Mouse (Mus musculus) layer of hippocampus, adult 11-12 months (tissue): ENCODE measurements at regions not wholly inside any gene's neighbourhood (a gene's known extent, or its start where the extent isn't known, plus 50 kb on each side); places are given as distances from the start of the nearest gene placed in this dataset.
A peak's percentile ranks its signal among the peaks of the same experiment; 100 is the strongest.
"Not testable (repeated sequence)": the region's sequence is repeated elsewhere in the genome, so short reads cannot be mapped to it uniquely, and the experiment has no call there.

Experiments used
- DNase-seq: peaks from one replicate; pipeline ENCODE4 v3.0.0; 2022; ENCODE audit warnings: low spot score

DNA sequence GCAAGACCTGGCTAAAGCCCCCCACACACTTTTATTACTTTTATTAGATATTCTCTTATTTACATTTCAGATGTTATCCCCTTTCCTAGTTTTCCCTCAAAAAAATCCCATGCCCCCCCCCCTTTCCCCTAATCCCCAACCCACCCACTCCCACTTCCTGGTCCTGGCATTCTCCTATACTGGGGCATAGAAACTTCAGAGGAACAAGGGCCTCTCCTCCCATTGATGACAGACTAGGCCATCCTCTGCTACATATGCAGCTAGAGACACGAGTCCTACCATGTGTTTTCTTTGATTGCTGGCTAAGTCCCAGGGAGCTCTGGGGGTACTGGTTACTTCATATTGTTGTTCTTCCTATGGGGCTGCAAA, 116.8 kb downstream of the Rfpl4b start:
- not testable (repeated sequence) for DNase-seq

DNA sequence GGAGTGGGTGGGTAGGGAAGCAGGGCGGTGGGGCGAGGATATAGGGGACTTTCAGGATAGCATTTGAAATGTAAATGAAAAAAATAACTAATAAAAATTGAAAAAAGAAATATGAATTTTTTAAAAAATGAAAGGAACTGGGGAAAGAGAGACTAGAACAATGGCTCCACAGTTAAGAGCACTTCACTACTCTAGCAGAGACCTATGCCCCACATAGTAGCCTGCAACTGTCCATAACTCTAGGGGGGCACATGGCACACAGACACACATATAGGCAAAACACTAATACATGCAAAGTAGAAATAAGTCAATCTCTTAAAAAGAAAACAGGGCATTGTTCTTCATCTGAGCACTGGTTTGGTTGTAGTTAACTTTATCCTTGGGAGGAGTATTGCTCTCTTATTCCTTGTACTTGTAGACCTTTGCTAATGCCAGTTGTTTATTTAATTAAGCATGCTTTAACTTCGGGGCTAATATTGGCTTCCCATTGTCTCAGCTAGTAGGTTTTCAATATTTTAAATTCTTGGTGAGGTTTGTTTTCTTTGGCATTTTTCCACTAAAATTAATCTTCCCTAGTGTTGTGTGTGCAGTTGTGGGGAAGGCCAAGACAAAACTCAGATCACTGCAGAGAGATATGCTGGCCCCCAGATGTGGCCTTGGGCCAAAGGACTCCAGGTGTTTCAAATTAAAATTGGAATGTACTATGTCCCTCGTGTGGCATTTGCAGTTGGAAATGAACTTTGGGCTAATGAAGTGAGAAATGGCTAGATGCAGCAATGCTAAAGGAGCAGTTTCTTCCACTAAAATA, 117.4 kb downstream of the Rfpl4b start:
- DNase-seq, result no peak

DNA sequence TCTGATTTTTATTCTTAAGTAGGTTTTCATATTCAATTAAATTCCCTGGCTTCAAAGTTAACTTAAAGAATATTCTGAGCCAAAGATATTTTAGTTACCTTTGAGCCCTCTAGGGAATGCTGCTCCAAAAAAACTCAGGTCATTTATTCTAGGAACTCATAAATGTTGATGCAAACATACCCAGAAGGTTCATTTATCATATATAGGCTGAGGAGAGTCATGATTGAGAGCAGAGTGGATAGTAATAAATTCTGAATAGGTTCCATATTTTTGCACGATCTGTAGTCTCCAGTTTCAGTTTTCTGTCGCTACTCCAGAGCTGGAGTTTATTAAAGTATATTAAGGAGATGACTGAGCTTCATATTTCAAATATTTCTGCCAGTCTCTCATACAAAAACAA, 144.1 kb downstream of the Rfpl4b start:
- no peak for DNase-seq

DNA sequence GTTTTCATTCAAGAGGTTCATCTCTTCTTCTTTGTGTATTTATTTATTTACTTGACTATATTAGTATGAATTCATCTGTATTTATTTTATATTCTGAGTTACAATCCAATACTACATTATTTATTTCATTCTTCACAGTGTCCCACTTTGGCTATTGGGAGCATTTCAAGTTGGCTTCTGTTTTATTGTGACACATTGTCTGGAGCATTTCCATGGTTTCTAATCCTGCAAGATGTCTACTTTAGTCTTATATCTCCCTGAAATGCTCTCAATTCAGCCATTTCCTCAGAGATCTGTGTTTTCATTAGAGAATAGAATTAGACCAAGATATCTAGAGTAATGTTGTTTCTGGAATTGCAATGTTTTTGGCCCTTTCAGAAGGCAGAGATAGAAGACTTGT, 153.0 kb downstream of the Rfpl4b start:
- DNase-seq, result no peak

DNA sequence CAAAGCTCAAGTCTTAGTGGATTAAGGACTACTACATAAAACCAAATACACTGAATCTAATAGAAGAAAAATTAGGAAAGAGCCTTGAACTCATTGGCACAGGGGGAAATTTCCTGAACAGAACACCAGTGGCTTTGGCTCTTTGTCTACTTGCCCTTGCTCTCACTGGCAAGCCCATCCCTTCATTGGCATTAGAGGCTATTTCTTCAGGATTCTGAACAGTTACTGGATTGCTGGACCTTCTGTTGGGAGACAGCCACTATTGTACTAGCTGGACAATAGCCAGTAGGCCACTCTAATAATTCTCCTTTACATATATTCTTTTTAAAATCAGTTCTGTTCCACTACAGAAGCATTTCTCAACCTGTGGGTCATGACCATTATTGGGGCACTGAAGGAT, 153.7 kb downstream of the Rfpl4b start:
- DNase-seq, result no peak

DNA sequence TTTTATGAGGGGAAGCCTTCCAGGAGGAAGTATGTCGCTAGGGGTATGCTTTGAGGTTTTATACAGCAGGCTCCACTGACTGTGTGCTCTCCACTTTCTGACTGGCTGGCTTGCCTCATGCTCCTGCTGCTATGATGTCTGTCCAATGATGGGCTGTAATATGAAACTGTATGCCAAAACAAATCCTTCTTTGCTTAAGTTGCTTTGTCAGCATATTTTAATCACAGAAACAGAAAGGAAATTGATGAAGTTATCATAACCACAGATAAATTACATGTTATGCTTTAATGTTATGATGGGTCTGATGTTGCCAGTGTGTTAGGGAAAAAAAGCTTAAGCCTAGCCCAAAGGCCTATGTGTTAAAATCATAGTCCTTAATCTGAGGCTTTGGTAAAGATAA, 185.9 kb downstream of the Rfpl4b start:
- DNase-seq, result no peak

DNA sequence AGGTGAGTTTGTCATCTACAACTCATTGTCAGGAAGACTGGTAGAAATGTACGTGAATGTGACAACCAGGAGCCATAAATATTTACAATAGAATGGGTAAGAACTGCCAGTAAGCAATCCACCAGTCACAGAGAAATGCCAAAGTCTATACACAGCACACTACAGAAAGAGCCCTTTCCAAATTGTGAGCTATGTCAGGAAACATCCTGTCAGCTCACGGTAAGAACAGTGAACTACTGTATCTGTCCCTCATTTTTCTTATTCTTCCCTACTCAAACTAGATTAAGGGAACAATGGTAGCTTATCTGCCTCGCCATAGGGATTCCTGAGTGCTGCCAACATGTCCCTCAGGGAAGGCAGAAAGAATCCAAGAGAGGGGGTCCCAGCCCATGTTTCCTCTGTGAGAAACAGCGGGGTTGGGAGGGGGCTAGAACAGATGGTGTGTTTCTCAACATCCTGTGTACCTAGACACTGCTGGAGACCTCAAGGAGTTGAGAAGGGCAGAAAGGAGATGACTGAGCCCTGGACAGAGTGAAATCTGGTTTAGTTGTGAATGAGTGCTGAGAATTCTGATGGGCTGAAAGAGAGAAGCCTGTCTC, 191.6 kb downstream of the Rfpl4b start:
- DNase-seq, result no peak

DNA sequence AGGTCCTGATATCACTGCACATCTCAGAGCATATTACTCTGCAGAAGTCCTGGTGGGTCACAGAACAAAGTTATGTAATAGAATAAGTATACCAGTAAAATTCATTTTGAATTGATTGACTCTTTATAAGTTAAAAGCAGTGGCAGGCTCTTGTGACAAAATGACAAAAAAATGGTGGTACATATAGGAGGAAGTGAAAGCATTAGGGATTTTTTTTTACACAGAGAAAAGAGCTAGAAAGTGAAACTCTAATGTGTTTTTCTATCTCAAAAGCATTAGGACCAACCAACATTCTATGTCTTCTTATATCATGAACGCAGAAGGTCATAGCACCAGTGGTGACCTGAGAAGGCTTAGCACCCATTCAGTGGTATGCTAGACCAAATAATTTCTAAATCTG, 198.2 kb downstream of the Rfpl4b start:
- no peak for DNase-seq

DNA sequence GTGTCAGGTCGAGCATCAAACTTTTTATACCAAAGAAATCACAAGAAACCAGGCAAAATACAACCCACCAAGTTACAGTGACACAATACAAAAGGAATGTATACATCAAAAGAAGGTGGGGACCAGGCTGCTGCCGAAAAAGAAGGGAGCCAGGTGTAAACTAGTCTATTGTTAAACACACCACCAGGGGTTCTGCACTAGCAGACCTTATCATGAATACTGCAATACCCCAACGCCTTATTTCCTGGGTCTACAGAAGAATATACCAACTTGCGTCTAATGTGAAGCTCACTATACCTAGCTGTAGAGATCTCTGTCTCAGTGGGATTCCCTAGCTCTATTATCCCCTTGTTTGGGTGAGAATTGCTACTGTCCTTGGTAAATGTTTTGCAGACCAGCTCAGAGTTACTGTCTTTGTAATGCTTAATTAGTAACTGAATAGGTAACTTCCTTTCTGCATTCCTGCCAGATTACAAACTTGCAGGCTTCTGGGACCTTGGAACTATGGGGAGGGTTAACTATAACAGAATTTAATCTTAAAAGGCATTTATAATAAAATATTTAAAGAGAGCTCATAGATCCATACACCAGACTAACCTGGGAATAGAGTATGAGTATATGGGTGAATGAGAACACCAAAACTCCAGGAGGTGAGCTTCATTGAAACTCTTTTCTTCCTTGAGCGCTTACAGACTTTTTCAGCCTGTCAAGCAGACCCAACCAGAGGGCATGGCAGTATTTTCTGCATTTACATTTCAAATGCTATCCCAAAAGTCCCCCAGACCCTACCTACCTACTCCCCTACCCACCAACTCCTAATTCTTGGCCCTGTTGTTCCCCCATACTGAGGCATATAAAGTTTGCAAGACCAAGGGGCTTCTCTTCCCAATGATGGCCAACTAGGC, 211.7 kb downstream of the Rfpl4b start:
- DNase-seq, result no peak

DNA sequence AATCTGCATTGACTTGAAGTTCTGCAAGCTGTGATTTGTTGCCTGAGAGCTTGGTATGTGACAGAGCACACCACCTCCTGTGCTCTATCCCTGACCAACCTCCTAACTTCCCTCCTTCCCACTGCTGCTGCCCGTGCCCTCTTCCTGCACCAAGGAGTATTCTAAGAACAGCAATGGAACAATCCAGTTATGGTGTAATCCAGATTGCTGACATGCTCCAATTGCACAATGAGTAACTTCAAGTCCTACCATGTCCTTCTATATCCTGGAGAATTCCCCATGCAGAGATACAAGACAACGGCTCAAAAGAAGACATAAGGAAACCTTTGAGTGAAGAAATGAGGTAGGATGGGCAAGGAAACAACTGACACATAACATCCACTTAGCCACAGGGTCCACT, 235.5 kb downstream of the Rfpl4b start:
- no peak for DNase-seq

DNA sequence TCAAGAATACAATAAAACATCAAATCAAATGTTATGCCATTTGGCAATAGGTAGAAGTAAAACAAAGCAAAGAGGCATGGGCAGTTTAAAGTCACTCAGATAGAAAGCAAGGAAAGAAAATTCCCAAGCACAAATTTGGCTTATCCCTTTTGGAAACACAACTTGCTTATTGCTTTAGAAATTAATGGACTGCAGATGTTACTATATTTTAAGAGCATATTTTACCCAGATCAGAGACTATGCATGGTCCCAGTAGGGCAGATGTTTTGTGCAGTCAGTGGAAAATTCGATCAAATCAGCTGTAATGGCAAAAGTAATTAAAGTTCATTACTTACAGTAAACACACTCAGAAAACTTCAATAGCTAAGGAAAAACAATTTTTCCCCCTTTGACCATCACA, 245.9 kb downstream of the Rfpl4b start:
- no peak for DNase-seq

DNA sequence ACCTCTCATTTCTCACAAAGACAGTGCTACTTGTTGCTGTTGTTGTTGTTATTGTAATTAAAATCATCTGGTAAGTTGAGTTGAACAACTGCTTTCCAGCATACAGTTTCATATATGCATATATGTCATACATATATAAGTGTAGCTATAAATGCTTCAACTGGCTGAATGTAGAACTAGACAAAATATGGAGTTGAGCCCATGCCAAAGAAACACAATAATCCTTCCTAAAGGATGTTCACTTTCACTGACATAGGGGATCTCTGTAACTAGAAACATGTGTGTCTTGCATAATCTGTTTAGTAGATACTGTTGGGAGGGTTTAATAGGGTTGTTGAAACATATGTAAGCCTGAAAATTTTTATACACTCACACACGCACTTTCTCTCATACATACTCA, 247.9 kb downstream of the Rfpl4b start:
- no peak for DNase-seq

DNA sequence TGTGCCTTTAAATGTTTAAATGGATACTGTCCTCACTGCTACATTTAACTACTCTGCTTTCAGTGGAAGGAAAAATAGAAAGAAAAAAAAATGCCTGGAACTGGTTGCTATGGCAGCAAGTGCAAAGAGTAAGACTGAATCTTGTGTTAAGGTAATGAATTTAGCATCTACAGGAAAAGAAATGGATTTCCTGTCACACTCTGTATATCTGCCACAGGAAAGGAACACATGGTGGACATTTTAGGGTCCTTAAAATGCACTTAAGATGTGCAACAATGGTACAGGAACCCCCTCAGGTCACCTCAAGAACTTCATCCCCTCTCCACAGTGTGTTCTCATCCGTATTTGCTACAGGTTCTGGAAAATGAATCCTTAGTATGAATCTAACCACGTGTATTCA, 248.4 kb downstream of the Rfpl4b start:
- DNase-seq, result peak; percentile 3

DNA sequence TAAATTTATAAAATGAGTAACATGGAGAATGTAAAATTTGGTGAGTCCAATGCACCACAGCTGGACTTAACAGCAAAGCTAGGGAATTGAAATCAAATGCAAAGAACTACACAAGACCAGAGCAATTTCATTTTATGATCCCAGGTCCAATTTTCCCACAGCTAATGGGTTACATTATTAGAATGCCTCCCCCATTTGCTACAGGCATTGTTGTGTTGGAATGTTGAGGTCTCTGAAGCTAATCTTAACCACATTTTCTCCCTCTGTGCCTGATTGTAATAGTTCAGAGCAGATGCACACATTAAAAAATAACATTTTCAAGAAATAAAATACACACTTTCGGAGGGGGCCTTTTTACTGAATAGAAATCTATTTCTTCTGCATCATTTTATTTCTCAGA, 254.3 kb downstream of the Rfpl4b start:
- no peak for DNase-seq

DNA sequence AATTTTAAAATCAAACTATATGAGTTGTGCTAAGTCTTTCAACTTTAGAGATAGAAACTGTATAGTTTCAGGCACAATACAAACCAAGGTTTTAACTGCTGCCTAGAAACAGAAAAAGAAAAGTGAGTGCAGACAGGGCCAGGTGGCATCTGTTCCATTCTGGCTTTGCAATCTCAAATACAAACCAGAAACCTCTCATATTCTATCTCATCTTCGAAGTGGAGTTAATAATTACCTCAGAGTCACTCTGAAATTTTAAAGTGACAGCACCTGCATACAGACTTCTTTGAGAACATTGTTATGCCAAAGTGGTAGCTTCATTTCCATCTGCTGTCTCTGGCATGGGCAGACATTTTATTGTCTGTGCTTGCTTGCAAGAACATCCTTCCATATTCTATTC, 255.2 kb downstream of the Rfpl4b start:
- no peak for DNase-seq

DNA sequence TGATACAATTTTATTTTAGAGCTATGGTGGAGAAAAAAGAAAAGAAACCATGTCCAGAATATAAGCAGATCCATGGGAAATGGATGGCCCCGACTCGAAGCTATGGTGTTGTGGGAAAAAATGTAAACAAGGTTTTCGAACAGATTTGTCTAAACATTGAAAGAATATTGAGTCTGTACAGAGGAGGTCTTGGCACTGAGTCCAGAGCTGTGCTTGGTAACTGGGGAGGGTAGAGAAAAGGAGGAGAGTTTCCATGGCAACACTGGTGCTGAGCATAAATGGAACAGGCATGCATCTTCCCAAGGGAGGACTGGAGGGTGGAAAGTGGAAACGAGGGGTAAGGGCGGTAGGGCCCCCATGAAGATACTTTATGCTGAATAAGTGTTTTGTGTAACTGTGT, 266.5 kb downstream of the Rfpl4b start:
- peak; percentile 55 for DNase-seq

DNA sequence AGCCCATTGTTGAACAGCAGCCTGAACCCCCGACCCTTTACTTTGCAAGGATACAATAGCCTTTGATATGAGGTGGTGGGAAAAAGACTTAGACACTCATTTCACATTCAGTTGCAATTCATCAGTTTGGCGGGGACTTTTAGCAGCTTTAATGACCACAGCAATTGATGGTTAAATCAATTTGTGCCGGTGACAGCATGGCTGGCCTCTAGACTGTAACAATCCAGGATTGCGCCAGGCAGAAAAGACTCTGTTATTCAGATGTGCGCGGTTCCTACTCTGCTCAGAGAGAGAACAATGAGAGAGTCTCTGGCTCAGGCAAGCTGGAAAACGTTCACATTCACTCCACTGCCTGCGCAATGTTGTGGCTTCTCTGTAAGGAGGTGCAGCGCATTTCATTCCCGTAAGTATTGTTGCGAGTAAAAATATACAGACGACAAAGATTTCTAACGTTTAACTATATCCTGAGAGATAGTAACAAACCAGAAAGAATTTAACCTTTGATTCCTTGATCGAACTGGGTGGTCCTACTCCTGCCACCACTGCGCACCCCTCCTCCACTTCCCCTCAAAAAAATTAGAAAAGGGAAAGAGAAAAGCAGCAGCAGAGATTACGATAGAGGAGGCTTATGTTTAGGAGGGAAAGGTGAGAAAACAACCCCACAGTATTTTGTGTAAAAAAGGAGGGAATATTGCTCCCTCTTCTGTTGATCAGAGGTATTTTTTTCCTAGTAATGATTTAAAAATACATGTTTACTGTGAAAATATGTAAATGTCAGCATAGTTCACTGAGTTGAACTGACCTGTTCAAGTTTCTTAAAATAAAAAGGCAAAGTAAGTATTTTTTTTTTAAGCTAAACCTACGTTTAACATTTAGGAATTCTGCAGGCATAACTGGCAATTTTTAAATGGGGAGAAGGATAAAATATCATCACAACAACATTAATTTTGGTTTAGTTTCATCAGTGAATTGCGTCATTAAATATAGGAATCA, 267.6 kb downstream of the Rfpl4b start:
- peak; percentile 21 for DNase-seq

DNA sequence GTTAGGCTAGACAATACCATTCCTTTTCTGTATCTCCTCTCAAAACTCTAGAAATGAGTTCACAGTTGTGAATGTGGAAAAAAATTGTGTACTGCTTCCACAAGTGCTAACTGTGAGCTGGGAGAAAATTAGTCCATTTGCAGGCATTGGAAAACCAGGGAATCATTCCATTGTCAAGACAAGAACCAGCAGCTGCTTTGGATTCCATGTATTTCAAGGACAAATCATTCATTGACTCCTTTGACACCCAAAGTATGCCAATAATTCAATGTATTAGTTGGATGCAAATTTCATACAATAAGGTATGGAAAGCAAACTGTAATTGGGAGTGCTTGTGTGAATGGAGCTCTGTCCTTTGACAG, 268.3 kb downstream of the Rfpl4b start:
- no peak for DNase-seq

DNA sequence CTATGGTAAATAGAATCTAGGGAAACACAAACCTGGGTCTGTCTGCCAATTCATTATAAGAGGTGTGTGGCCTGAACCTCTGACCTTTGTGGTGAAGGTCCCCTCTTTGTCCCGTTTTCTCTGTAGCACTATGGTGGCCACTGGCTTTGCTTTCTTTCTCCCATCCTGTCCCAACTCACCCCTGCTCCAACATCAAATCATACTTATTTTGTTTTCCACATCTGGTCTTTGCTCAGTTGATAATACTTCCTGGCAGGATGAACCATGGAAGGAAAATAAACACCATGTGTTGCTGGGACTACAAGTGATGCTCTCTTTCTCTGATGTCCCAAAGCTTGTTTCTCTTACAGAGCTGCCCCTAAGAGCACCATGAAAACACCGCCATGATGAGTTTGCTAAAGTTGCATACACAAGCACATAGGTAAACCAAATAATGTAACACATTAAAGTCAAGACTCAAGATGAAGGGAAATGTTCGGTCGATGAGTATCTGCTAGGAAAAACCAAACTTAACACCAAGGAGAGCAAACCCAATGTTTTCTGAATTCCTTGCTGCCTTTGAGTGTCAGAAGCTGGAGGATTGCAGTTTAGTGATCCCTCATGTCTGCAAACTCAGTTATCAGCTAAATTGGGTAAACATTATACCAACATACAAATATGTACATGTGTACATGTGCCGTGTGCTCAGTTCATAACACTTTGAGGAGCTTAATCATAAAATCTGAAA, 269.1 kb downstream of the Rfpl4b start:
- DNase-seq, result no peak

DNA sequence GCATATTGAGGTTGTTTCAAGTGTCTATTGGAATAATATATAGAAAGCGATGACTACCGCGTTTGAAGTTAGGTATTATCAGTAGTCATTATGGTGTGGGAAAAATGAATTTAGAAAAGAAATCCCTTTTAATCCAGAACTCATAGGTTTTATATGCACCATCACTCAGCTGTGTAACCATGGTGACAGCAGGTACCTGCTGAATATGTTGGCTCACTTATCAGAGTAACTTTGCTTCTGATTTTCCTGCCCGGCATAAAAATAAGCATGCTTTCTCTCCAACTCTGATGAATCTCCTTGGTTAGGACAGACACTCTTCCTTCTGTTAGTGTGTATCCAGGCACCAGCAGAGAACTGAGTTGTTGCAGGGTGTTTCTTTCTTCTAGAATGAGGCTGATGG, 281.5 kb downstream of the Rfpl4b start:
- no peak for DNase-seq

DNA sequence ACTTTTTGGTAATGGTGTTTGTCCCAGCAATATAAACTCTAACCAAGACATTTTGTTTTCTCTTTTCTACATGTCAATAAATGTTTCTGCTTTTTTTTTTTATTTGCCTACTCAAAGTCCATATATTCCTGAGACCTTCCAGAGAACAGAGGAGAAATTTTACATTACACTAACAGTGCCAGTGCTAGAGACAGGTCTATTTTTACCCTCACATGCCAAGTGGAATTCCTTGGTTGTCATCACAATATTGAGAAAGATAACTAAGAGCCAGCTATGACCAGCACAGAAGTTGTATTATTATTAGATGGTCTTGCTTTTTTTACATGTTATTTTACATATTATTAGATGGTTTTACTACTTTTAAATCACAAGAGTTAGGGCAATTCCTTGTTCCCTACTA, 282.8 kb downstream of the Rfpl4b start:
- DNase-seq, result no peak
